Mouse (Mus musculus): ENCODE data around the gene Galk2. TPM values are rescaled to one million over a fixed set of nuclear protein-coding genes. Genes with fewer than 3 reads are reported as not detected.

Galk2 gene
- polyA plus RNA-seq, 1 experiment from 2014 or later = 33.2 TPM

- Histone ChIP-seq H3K27ac (ENCODE audit: low read length) (no peak overlapping the region), H3K9me3 (replicated peaks; ENCODE audit: control insufficient read depth, low read length, poor library complexity, severe bottlenecking) (no peaks in the 10 kb centered on the region)
- 74% methylated on average over 3 of the region's 3 CpGs for WGBS
Observed at GRCm38 (mm10) chr2:125925081-125925480, 66.2 kb downstream of the Galk2 start.

GRCm38 (mm10) chr2:125929396-125929795, 70.5 kb downstream of the Galk2 start:
- no peak overlapping the region for H3K27ac ChIP-seq (ENCODE audit: low read length)
- no peaks in the 10 kb centered on the region for H3K9me3 ChIP-seq (replicated peaks; ENCODE audit: control insufficient read depth, low read length, poor library complexity, severe bottlenecking)
- H3K27me3 ChIP-seq (ENCODE audit: control insufficient read depth, insufficient read depth, low read depth, low read length) = no peaks in the 10 kb centered on the region
- H3K4me1 ChIP-seq (ENCODE audit: control insufficient read depth, insufficient read depth, low read length) = no peaks in the 10 kb centered on the region
- no peak overlapping the region for H3K4me2 ChIP-seq (ENCODE audit: low read length)
- 93% methylated on average over 3 of the region's 3 CpGs for WGBS
- no peak for ATAC-seq
- peaks cover 10% of the 10 kb centered on the region; the same call in 1 of the 2 replicates for H3K36me3 ChIP-seq (ENCODE audit: control insufficient read depth, insufficient read depth, low read length)
- no peak overlapping the region for H3K4me3 ChIP-seq (ENCODE audit: low read depth, low read length)
- no peak overlapping the region for H3K9ac ChIP-seq (ENCODE audit: low read depth, low read length)

More at GRCm38 (mm10) chr2:125925081-125925480, 66.2 kb downstream of the Galk2 start:
- no peak overlapping the region for H3K4me3 ChIP-seq (ENCODE audit: low read depth, low read length)
- H3K4me2 ChIP-seq (ENCODE audit: low read length) = no peak overlapping the region
- no peak overlapping the region for H3K9ac ChIP-seq (ENCODE audit: low read depth, low read length)
- no peaks in the 10 kb centered on the region for H3K4me1 ChIP-seq (ENCODE audit: control insufficient read depth, insufficient read depth, low read length)
- ATAC-seq = no peak
- H3K36me3 ChIP-seq (ENCODE audit: control insufficient read depth, insufficient read depth, low read length) = peaks cover 3% of the 10 kb centered on the region; the same call in 1 of the 2 replicates
- H3K27me3 ChIP-seq (ENCODE audit: control insufficient read depth, insufficient read depth, low read depth, low read length) = no peaks in the 10 kb centered on the region

- Histone ChIP-seq H3K4me2 (ENCODE audit: low read length) (no peak overlapping the region), H3K27ac (ENCODE audit: low read length) (no peak overlapping the region), H3K4me3 (ENCODE audit: low read depth, low read length) (no peak overlapping the region), H3K9me3 (replicated peaks; ENCODE audit: control insufficient read depth, low read length, poor library complexity, severe bottlenecking) (no peaks in the 10 kb centered on the region), H3K27me3 (ENCODE audit: control insufficient read depth, insufficient read depth, low read depth, low read length) (no peaks in the 10 kb centered on the region), H3K36me3 (ENCODE audit: control insufficient read depth, insufficient read depth, low read length) (peaks cover 10% of the 10 kb centered on the region; the same call in 1 of the 2 replicates), H3K9ac (ENCODE audit: low read depth, low read length) (no peak overlapping the region), H3K4me1 (ENCODE audit: control insufficient read depth, insufficient read depth, low read length) (no peaks in the 10 kb centered on the region)
- WGBS = 88% methylated on average over 2 of the region's 2 CpGs
- ATAC-seq = no peak
Observed at GRCm38 (mm10) chr2:125929872-125930271, 71.0 kb downstream of the Galk2 start.

- Histone ChIP-seq H3K36me3 (ENCODE audit: control insufficient read depth, insufficient read depth, low read length) (peaks cover 10% of the 10 kb centered on the region; the same call in 1 of the 2 replicates), H3K9ac (ENCODE audit: low read depth, low read length) (no peak overlapping the region), H3K4me3 (ENCODE audit: low read depth, low read length) (no peak overlapping the region), H3K4me1 (ENCODE audit: control insufficient read depth, insufficient read depth, low read length) (no peaks in the 10 kb centered on the region), H3K27me3 (ENCODE audit: control insufficient read depth, insufficient read depth, low read depth, low read length) (no peaks in the 10 kb centered on the region), H3K9me3 (replicated peaks; ENCODE audit: control insufficient read depth, low read length, poor library complexity, severe bottlenecking) (no peaks in the 10 kb centered on the region), H3K27ac (ENCODE audit: low read length) (no peak overlapping the region), H3K4me2 (ENCODE audit: low read length) (no peak overlapping the region)
- 65% methylated on average over 5 of the region's 5 CpGs for WGBS
- ATAC-seq = no peak
Observed at GRCm38 (mm10) chr2:125931193-125931592, 72.3 kb downstream of the Galk2 start.

GRCm38 (mm10) chr2:125932734-125933133, 73.8 kb downstream of the Galk2 start:
- Histone ChIP-seq H3K4me2 (ENCODE audit: low read length) (no peak overlapping the region), H3K4me3 (ENCODE audit: low read depth, low read length) (no peak overlapping the region), H3K9me3 (replicated peaks; ENCODE audit: control insufficient read depth, low read length, poor library complexity, severe bottlenecking) (no peaks in the 10 kb centered on the region), H3K27me3 (ENCODE audit: control insufficient read depth, insufficient read depth, low read depth, low read length) (no peaks in the 10 kb centered on the region), H3K9ac (ENCODE audit: low read depth, low read length) (no peak overlapping the region), H3K4me1 (ENCODE audit: control insufficient read depth, insufficient read depth, low read length) (no peaks in the 10 kb centered on the region), H3K27ac (ENCODE audit: low read length) (no peak overlapping the region), H3K36me3 (ENCODE audit: control insufficient read depth, insufficient read depth, low read length) (peaks cover 10% of the 10 kb centered on the region; the same call in 1 of the 2 replicates)
- no peak for ATAC-seq

GRCm38 (mm10) chr2:125933977-125934376, 75.1 kb downstream of the Galk2 start:
- H3K36me3 ChIP-seq (ENCODE audit: control insufficient read depth, insufficient read depth, low read length) = 0 out of 2 replicates have a peak, but pooled peaks cover 7% of the 10 kb centered on the region
- ATAC-seq = no peak
- no peak overlapping the region for H3K9ac ChIP-seq (ENCODE audit: low read depth, low read length)
- WGBS = 68% methylated on average over 3 of the region's 3 CpGs
- H3K27ac ChIP-seq (ENCODE audit: low read length) = no peak overlapping the region
- H3K27me3 ChIP-seq (ENCODE audit: control insufficient read depth, insufficient read depth, low read depth, low read length) = no peaks in the 10 kb centered on the region
- H3K4me3 ChIP-seq (ENCODE audit: low read depth, low read length) = no peak overlapping the region
- H3K4me2 ChIP-seq (ENCODE audit: low read length) = no peak overlapping the region
- no peaks in the 10 kb centered on the region for H3K9me3 ChIP-seq (replicated peaks; ENCODE audit: control insufficient read depth, low read length, poor library complexity, severe bottlenecking)
- H3K4me1 ChIP-seq (ENCODE audit: control insufficient read depth, insufficient read depth, low read length) = no peaks in the 10 kb centered on the region

GRCm38 (mm10) chr2:125936396-125936795, 77.5 kb downstream of the Galk2 start:
- Histone ChIP-seq H3K36me3 (ENCODE audit: control insufficient read depth, insufficient read depth, low read length) (0 out of 2 replicates have a peak, but pooled peaks cover under 1% of the 10 kb centered on the region), H3K9me3 (replicated peaks; ENCODE audit: control insufficient read depth, low read length, poor library complexity, severe bottlenecking) (no peaks in the 10 kb centered on the region), H3K27ac (ENCODE audit: low read length) (no peak overlapping the region), H3K4me3 (ENCODE audit: low read depth, low read length) (no peak overlapping the region), H3K9ac (ENCODE audit: low read depth, low read length) (no peak overlapping the region), H3K4me1 (ENCODE audit: control insufficient read depth, insufficient read depth, low read length) (no peaks in the 10 kb centered on the region), H3K4me2 (ENCODE audit: low read length) (no peak overlapping the region), H3K27me3 (ENCODE audit: control insufficient read depth, insufficient read depth, low read depth, low read length) (no peaks in the 10 kb centered on the region)
- ATAC-seq = no peak
- WGBS = 42% methylated on average over 5 of the region's 5 CpGs

- Histone ChIP-seq H3K4me1 (ENCODE audit: control insufficient read depth, insufficient read depth, low read length) (no peaks in the 10 kb centered on the region), H3K4me2 (ENCODE audit: low read length) (no peak overlapping the region), H3K4me3 (ENCODE audit: low read depth, low read length) (no peak overlapping the region), H3K36me3 (ENCODE audit: control insufficient read depth, insufficient read depth, low read length) (0 out of 2 replicates have a peak, but pooled peaks cover 3% of the 10 kb centered on the region), H3K27ac (ENCODE audit: low read length) (no peak overlapping the region), H3K9me3 (replicated peaks; ENCODE audit: control insufficient read depth, low read length, poor library complexity, severe bottlenecking) (no peaks in the 10 kb centered on the region), H3K9ac (ENCODE audit: low read depth, low read length) (no peak overlapping the region), H3K27me3 (ENCODE audit: control insufficient read depth, insufficient read depth, low read depth, low read length) (no peaks in the 10 kb centered on the region)
- WGBS = 84% methylated on average over 6 of the region's 6 CpGs
- no peak for ATAC-seq
Observed at GRCm38 (mm10) chr2:125938993-125939642, 80.2 kb downstream of the Galk2 start.

- Histone ChIP-seq H3K9me3 (replicated peaks; ENCODE audit: control insufficient read depth, low read length, poor library complexity, severe bottlenecking) (no peaks in the 10 kb centered on the region), H3K36me3 (ENCODE audit: control insufficient read depth, insufficient read depth, low read length) (0 out of 2 replicates have a peak, but pooled peaks cover 3% of the 10 kb centered on the region), H3K4me3 (ENCODE audit: low read depth, low read length) (no peak overlapping the region), H3K9ac (ENCODE audit: low read depth, low read length) (no peak overlapping the region), H3K27ac (ENCODE audit: low read length) (no peak overlapping the region), H3K4me1 (ENCODE audit: control insufficient read depth, insufficient read depth, low read length) (no peaks in the 10 kb centered on the region), H3K27me3 (ENCODE audit: control insufficient read depth, insufficient read depth, low read depth, low read length) (no peaks in the 10 kb centered on the region), H3K4me2 (ENCODE audit: low read length) (no peak overlapping the region)
- ATAC-seq = no peak
- 75% methylated on average over 6 of the region's 6 CpGs for WGBS
Observed at GRCm38 (mm10) chr2:125941111-125941785, 82.3 kb downstream of the Galk2 start.

Measured in midbrain, embryonic 16.5 days (tissue).